Mouse (Mus musculus): ENCODE data around the gene Snx32.
A peak's percentile ranks its signal among the peaks of the same experiment; 100 is the strongest.

Gene Snx32

GRCm38 (mm10) chr19:5483386-5484359 lies 26.7 kb downstream of the Snx32 start:
- DNase-seq (ENCODE audit: low spot score): no peak

- DNase-seq (ENCODE audit: low spot score): no peak
These were observed 28.9 kb downstream of the Snx32 start for GRCm38 (mm10) chr19:5481398-5481797.

- DNase-seq (ENCODE audit: low spot score): no peak
These were observed 30.3 kb downstream of the Snx32 start for GRCm38 (mm10) chr19:5480016-5480415.

- no peak for DNase-seq (ENCODE audit: low spot score)
These were observed 32.6 kb downstream of the Snx32 start for GRCm38 (mm10) chr19:5477668-5478300.

- DNase-seq (ENCODE audit: low spot score): no peak
These were observed 33.2 kb downstream of the Snx32 start for GRCm38 (mm10) chr19:5477004-5477667.

- peak; percentile 60 for DNase-seq (ENCODE audit: low spot score)
These were observed 35.1 kb downstream of the Snx32 start for GRCm38 (mm10) chr19:5475069-5475714.

GRCm38 (mm10) chr19:5474281-5475068 lies 35.9 kb downstream of the Snx32 start:
- DNase-seq (ENCODE audit: low spot score): peak; percentile 59

- peak; percentile 95 for DNase-seq (ENCODE audit: low spot score)
These were observed 36.6 kb downstream of the Snx32 start, which contains the start of gene Efemp2 for GRCm38 (mm10) chr19:5473720-5474119. Gene Efemp2, plus strand, starts transcription at chr19:5473954.

- peak; percentile 43 for DNase-seq (ENCODE audit: low spot score)
These were observed 37.5 kb downstream of the Snx32 start for GRCm38 (mm10) chr19:5472857-5473256.

- DNase-seq (ENCODE audit: low spot score): peak; percentile 45
These were observed 38.5 kb downstream of the Snx32 start for GRCm38 (mm10) chr19:5471846-5472245.

GRCm38 (mm10) chr19:5468374-5468773 lies 42.0 kb downstream of the Snx32 start, which contains the start of gene Ctsw:
Gene Ctsw, minus strand, starts transcription at chr19:5468507.
- DNase-seq (ENCODE audit: low spot score): no peak

- DNase-seq (ENCODE audit: low spot score): no peak
These were observed 43.3 kb downstream of the Snx32 start for GRCm38 (mm10) chr19:5466916-5467500.

GRCm38 (mm10) chr19:5465037-5465436 lies 45.3 kb downstream of the Snx32 start:
- DNase-seq (ENCODE audit: low spot score): no peak

- no peak for DNase-seq (ENCODE audit: low spot score)
These were observed 46.4 kb downstream of the Snx32 start for GRCm38 (mm10) chr19:5463791-5464562.

GRCm38 (mm10) chr19:5463212-5463611 lies 47.1 kb downstream of the Snx32 start:
- no peak for DNase-seq (ENCODE audit: low spot score)

- DNase-seq (ENCODE audit: low spot score): no peak
These were observed 48.9 kb downstream of the Snx32 start for GRCm38 (mm10) chr19:5461411-5461810.

- DNase-seq (ENCODE audit: low spot score): peak; percentile 89
These were observed 49.9 kb downstream of the Snx32 start, which contains the start of gene Fibp for GRCm38 (mm10) chr19:5460465-5460911. Gene Fibp, plus strand, starts transcription at chr19:5460615.

GRCm38 (mm10) chr19:5459896-5460295 lies 50.4 kb downstream of the Snx32 start:
- DNase-seq (ENCODE audit: low spot score): no peak

GRCm38 (mm10) chr19:5459019-5459418 lies 51.3 kb downstream of the Snx32 start:
- DNase-seq (ENCODE audit: low spot score): peak; percentile 81

All from adipocyte (in vitro differentiated cells).